Mouse (Mus musculus): ENCODE data around the gene Clip2. TPM values are rescaled to one million over a fixed set of nuclear protein-coding genes. Genes with fewer than 3 reads are reported as not detected.
"Not testable (repeated sequence)": the region's sequence is repeated elsewhere in the genome, so short reads cannot be mapped to it uniquely, and the experiment has no call there.

Gene Clip2
- total RNA-seq, 2 experiments from 2014 or later, result 1.8 to 3.7 TPM

- ATAC-seq (ENCODE audit: poor library complexity, severe bottlenecking), result no peak
Measured at GRCm38 (mm10) chr5:134465197-134465596, 87.0 kb downstream of the Clip2 start.

DNA sequence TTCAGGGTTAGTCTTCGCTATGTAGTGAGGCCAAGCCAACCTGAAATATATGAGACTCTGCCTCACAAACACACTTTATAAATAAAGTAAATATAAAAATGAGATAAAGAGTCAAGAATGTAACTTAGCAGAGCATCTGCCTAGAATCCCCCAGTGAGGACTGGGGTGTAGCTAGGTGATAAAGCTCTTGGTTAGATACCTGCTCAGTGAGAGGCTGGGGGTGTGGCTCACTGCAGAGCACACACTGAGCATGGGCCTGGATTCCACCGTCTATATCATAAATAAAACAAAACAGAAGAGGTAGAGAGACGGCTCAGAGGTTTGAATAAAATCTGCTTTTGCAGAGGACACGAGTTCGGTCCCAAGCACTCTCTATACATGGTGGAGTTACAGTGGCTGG is 88.0 kb downstream of the Clip2 start:
- ATAC-seq (ENCODE audit: poor library complexity, severe bottlenecking), result no peak

- no peak for ATAC-seq (ENCODE audit: poor library complexity, severe bottlenecking)
Measured at GRCm38 (mm10) chr5:134462731-134463130, 89.5 kb downstream of the Clip2 start.

- no peak for ATAC-seq (ENCODE audit: poor library complexity, severe bottlenecking)
Measured at GRCm38 (mm10) chr5:134462316-134462715, 89.9 kb downstream of the Clip2 start.

GRCm38 (mm10) chr5:134460546-134460945 is 91.7 kb downstream of the Clip2 start:
- no peak for ATAC-seq (ENCODE audit: poor library complexity, severe bottlenecking)

- no peak for ATAC-seq (ENCODE audit: poor library complexity, severe bottlenecking)
Measured at GRCm38 (mm10) chr5:134459096-134459495, 93.1 kb downstream of the Clip2 start.

DNA sequence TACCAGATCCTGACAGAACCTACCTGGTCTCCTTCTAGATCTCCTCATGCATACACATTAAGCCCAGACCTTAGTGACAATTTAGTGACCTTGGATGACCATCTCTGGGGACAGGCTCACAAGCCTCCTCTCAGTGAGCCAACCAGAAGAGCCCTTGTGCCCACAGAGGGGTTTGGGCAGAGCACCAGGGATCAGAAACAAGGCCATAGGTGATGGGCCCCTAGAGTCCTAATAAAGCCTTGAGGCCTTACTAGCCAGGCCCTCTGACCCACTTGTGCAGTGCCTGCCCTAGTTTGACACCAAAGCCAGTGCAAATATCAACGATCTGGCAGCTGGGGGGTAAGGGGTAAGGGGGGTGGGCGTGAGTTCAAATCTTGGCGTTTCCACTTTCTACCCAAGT is 93.8 kb downstream of the Clip2 start:
- ATAC-seq (ENCODE audit: poor library complexity, severe bottlenecking), result no peak

GRCm38 (mm10) chr5:134457371-134457770 is 94.9 kb downstream of the Clip2 start:
- no peak for ATAC-seq (ENCODE audit: poor library complexity, severe bottlenecking)

DNA sequence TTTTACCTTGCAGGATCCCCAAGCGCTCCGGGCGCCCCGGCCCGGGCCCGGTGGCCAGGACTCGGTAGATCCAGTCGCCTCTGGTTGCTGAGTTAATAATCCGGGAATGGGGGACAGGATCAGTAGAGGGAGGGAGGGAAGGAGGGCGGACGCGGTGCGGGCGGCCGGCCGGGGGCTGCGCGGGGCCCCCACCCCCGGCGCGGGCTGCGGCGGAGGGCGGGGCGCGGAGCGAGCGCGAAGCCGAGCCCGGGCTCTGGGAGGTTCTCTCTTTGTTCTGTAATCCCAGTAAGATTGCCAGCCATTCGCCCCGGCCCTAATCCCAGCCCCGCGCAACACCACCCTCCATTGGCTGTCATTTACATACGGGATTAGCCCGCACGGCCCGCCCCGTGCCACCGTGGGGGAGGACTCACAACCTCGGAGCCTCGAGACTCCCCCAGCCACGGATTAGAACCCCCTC is 95.7 kb downstream of the Clip2 start, which contains the start of gene Gtf2ird1:
Gene Gtf2ird1, minus strand, starts transcription at position 214 of the 460 bp plus-strand sequence.
- ATAC-seq (ENCODE audit: poor library complexity, severe bottlenecking), result peak; percentile 60

GRCm38 (mm10) chr5:134455914-134456423 is 96.3 kb downstream of the Clip2 start:
- 0 out of 2 replicates have a peak, but pooled peaks have one; percentile 20 for ATAC-seq (ENCODE audit: poor library complexity, severe bottlenecking)

- ATAC-seq (ENCODE audit: poor library complexity, severe bottlenecking), result peak; percentile 45
Measured at GRCm38 (mm10) chr5:134455186-134455895, 96.9 kb downstream of the Clip2 start.

DNA sequence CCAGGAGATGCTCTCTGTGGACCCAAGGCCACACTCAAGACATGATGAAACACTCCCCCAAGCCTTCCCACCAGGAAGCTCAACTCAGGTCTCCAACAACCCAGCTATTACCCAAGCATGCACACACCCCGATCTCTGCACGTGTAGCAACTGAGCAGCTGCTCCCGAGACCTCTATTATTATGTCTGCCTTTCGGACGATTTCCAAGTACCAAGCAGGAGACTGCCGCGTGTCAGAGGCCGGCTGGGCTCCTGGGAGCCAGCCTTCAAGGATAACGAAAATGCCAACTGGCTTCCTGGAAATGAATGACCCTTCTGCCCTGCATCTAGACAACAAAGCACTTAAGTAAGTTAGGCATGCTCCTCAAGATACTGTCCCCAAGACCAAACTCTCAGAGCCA is 97.8 kb downstream of the Clip2 start:
- no peak for ATAC-seq (ENCODE audit: poor library complexity, severe bottlenecking)

DNA sequence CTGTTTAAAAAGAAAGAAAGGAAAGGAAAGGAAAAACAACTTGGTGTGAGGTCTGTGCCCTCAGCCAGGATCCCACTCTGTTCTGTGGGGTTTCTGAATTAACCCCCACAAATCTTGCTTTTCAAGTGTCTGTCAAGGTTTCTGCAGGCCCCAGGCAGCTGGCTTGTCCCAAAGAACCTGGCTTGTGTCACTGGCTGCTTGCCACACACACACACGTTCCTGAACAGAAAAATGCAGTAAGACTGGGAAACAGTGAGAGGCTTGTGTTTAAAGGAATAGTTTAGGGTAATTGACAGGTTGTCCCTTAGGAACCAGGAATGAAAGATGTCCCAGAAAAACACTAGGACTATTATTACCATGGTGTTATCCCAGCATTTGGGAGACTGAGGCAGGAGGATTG is 98.7 kb downstream of the Clip2 start:
- ATAC-seq (ENCODE audit: poor library complexity, severe bottlenecking), result no peak

GRCm38 (mm10) chr5:134446755-134447154 is 105.5 kb downstream of the Clip2 start:
- ATAC-seq (ENCODE audit: poor library complexity, severe bottlenecking), result not testable (repeated sequence)

- no peak for ATAC-seq (ENCODE audit: poor library complexity, severe bottlenecking)
Measured at GRCm38 (mm10) chr5:134445895-134446294, 106.3 kb downstream of the Clip2 start.

GRCm38 (mm10) chr5:134445208-134445831 is 106.9 kb downstream of the Clip2 start:
- no peak for ATAC-seq (ENCODE audit: poor library complexity, severe bottlenecking)

DNA sequence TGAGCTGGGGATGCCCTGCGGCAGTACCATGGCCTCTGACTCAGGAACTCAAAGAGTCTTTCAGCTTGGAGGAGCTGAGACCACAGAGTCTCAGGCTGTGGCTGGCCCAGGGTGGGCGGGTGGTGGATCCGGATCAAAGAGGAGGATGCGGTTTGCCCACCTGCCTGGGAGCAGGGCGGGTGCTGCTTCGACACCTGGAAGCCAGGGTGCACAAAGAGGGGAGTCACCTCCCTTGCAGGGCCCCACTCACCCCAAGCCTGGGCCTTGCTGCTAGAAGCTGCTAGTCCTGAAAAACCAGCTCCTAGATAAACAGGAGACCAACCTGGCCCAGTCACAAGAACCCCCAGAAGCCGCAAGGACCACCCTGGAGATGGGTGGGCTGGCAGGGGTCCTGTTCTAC is 107.8 kb downstream of the Clip2 start:
- no peak for ATAC-seq (ENCODE audit: poor library complexity, severe bottlenecking)

- no peak for ATAC-seq (ENCODE audit: poor library complexity, severe bottlenecking)
Measured at GRCm38 (mm10) chr5:134442066-134442465, 110.2 kb downstream of the Clip2 start.

- no peak for ATAC-seq (ENCODE audit: poor library complexity, severe bottlenecking)
Measured at GRCm38 (mm10) chr5:134441105-134441504, 111.1 kb downstream of the Clip2 start.

GRCm38 (mm10) chr5:134440098-134440497 is 112.1 kb downstream of the Clip2 start:
- no peak for ATAC-seq (ENCODE audit: poor library complexity, severe bottlenecking)

GRCm38 (mm10) chr5:134439481-134439880 is 112.8 kb downstream of the Clip2 start:
- ATAC-seq (ENCODE audit: poor library complexity, severe bottlenecking), result no peak

Data from megakaryocyte, adult 5-6 weeks (primary cell).